Mouse (Mus musculus): ENCODE results near the gene Flt3.

The Flt3 gene

DNA sequence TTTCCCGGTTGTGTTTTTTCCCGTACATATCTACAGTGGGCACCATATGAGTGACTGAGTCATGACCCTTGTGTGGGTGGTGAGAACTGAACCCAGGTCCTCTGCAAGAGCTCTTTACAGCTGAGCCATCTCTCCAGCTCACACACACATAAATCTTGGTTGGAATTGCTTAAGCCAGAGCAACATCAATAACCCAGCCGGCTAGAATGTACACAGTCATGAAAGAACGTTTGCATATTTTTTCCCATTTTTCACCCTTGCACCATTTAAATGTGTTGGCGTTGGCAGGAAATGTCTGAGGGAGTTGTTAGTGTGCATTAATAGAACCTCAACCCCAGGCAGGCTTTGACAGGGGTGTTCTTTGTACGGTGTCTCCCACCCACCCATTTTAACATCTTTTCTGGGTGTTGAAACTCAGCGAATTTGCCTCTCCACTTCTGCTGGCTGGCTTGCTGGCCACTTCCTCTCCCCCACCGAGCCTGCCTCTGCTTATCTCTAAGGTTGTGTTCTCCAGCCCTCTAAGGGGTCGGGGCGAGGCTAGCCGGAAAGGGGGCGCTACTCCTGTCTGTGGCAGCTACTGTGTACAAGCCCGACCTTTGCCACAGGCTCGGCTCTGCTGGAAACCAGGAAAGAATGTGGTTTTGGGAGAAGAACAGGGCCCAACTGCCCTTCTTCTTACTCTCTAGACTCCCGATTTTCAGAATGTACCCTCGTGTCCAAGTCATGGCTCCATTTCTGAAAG lies 108.4 kb downstream of the Flt3 start:
- no peak for DNase-seq (ENCODE audit: low read depth, low spot score)

DNA sequence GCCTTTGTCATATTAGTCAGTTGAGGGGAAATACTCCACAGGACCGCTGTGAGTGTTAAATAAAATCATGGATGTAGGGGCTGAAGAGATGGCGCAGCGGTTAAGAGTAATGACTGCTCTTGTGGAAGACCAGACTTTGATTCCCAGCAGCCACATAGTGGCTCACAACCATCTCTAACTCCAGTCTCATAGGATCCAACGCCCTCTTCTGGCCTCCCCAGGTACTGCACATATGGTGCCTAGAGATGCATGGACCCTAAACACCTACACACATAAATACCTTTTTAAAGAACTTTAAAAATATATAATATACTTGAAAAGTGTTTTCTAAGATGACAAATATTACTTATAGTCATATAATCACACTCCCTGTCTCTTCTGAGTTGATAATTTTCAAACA lies 115.9 kb downstream of the Flt3 start:
- DNase-seq (ENCODE audit: low read depth, low spot score) = no peak

Data from telencephalon, adult 2 months (tissue).